Mouse (Mus musculus): ENCODE data around the gene Tmigd1. TPM values are rescaled to one million over a fixed set of nuclear protein-coding genes. Genes with fewer than 3 reads are reported as not detected.

Tmigd1 gene
- polyA plus RNA-seq, 1 experiment from 2014 or later: 0.12 TPM

GRCm38 (mm10) chr11:76945386-76946202, 43.6 kb downstream of the Tmigd1 start:
- no peaks in the 10 kb centered on the region for H3K9me3 ChIP-seq (replicated peaks)
- peak overlapping the region; percentile 80 for H3K4me3 ChIP-seq
- H3K4me1 ChIP-seq: peaks cover 15% of the 10 kb centered on the region
- 0 out of 2 replicates have a peak, but pooled peaks cover 3% of the 10 kb centered on the region for H3K27me3 ChIP-seq
- H3K36me3 ChIP-seq (ENCODE audit: poor library complexity, severe bottlenecking): peaks cover 4% of the 10 kb centered on the region; the same call in 1 of the 2 replicates
- H3K27ac ChIP-seq: peak overlapping the region; percentile 58
- under 1% methylated on average over 54 of the region's 58 CpGs for WGBS
- H3K9ac ChIP-seq: peak overlapping the region; percentile 80
- ATAC-seq: peak; percentile 92
- H3K4me2 ChIP-seq: peak overlapping the region; percentile 85

GRCm38 (mm10) chr11:76946203-76946585, 44.2 kb downstream of the Tmigd1 start:
- Histone ChIP-seq H3K27me3 (0 out of 2 replicates have a peak, but pooled peaks cover 2% of the 10 kb centered on the region), H3K9ac (peak overlapping the region; percentile 80), H3K4me1 (peaks cover 15% of the 10 kb centered on the region), H3K4me3 (peak overlapping the region; percentile 80), H3K4me2 (peak overlapping the region; percentile 85), H3K9me3 (replicated peaks) (no peaks in the 10 kb centered on the region), H3K36me3 (ENCODE audit: poor library complexity, severe bottlenecking) (peaks cover 9% of the 10 kb centered on the region), H3K27ac (no peak overlapping the region)
- ATAC-seq: no peak
- WGBS: 5% methylated on average over 8 of the region's 8 CpGs

GRCm38 (mm10) chr11:76953536-76953935, 51.6 kb downstream of the Tmigd1 start:
- no peak overlapping the region for H3K4me2 ChIP-seq
- WGBS: 92% methylated on average over 2 of the region's 2 CpGs
- no peaks in the 10 kb centered on the region for H3K27me3 ChIP-seq
- ATAC-seq: no peak
- H3K9me3 ChIP-seq (replicated peaks): no peaks in the 10 kb centered on the region
- H3K9ac ChIP-seq: no peak overlapping the region
- peaks cover 80% of the 10 kb centered on the region for H3K36me3 ChIP-seq (ENCODE audit: poor library complexity, severe bottlenecking)
- H3K27ac ChIP-seq: no peak overlapping the region
- H3K4me1 ChIP-seq: no peaks in the 10 kb centered on the region
- no peak overlapping the region for H3K4me3 ChIP-seq

GRCm38 (mm10) chr11:76965703-76966102, 63.7 kb downstream of the Tmigd1 start:
- Histone ChIP-seq H3K27ac (no peak overlapping the region), H3K9ac (no peak overlapping the region), H3K27me3 (no peaks in the 10 kb centered on the region), H3K9me3 (replicated peaks) (no peaks in the 10 kb centered on the region), H3K4me3 (no peak overlapping the region), H3K36me3 (ENCODE audit: poor library complexity, severe bottlenecking) (peaks cover 90% of the 10 kb centered on the region), H3K4me2 (no peak overlapping the region), H3K4me1 (no peaks in the 10 kb centered on the region)
- ATAC-seq: no peak
- WGBS: 95% methylated on average over 3 of the region's 3 CpGs

Other genes starting within 250 kb of the Tmigd1 start
- gene Bhlha9, start 229.7 kb upstream of the Tmigd1 start, polyA plus RNA-seq (2015; fragmentation: Nextera tagmentation; extraction: Ambion mirVana): 0.14 and 0.19 TPM in 2 replicates
- gene Trarg1, start 222.4 kb upstream of the Tmigd1 start, polyA plus RNA-seq (2015; fragmentation: Nextera tagmentation; extraction: Ambion mirVana): 0.06 TPM in 1 of 2 replicates, not detected in the other
- 22.8 and 23.9 TPM in 2 replicates for gene Gosr1, start 138.6 kb upstream of the Tmigd1 start, polyA plus RNA-seq (2015; fragmentation: Nextera tagmentation; extraction: Ambion mirVana)
- gene Cpd, start 55.1 kb upstream of the Tmigd1 start, polyA plus RNA-seq (2015; fragmentation: Nextera tagmentation; extraction: Ambion mirVana): 5.1 and 5.2 TPM in 2 replicates
- gene Blmh, start 22.6 kb downstream of the Tmigd1 start, polyA plus RNA-seq (2015; fragmentation: Nextera tagmentation; extraction: Ambion mirVana): 151 and 152 TPM in 2 replicates
- gene Slc6a4, start 96.4 kb downstream of the Tmigd1 start, polyA plus RNA-seq (2015; fragmentation: Nextera tagmentation; extraction: Ambion mirVana): 0.14 and 0.44 TPM in 2 replicates
- gene Nsrp1, start 176.3 kb downstream of the Tmigd1 start, polyA plus RNA-seq (2015; fragmentation: Nextera tagmentation; extraction: Ambion mirVana): 72.5 and 77.9 TPM in 2 replicates